Mouse (Mus musculus): ENCODE measurements around the gene Bahd1.

Gene Bahd1

DNA sequence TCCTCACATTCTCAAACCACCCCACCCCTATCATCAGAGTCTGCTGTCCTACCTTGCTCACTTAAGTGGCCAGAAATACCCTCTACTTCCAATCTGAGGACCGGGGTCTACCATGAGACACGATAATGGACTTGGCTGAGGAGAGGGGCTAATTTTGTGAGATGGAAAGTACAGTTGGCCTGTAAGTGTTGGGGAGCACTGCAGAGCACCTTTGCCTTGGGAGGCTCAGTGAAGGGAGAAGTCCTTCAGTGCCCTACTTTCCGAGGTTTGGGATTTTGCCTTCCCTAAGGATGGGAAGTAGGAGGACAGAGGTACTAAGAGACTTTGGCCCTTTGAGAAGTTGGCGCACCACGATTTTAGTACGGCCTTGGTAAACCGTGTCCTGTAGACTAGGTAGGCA, 871 bp upstream of the Bahd1 start:
- no peak for DNase-seq

DNA sequence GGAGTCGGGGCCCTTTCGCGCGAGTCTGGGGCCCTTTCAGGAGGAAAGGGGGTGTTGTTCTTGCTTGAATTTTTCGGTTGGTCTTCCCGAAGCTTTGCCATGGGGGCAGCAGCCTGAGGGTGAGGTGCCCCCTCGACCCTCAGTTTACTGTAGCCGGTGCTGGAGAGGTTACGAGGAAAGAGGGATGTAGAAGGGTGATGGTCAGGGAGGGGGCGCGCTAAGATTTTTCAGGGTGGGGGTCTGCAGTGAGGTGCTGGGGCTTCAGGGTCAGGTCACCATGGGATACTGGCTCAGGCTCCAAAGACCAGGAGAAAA, 606 bp downstream of the Bahd1 start:
- no peak for DNase-seq

DNA sequence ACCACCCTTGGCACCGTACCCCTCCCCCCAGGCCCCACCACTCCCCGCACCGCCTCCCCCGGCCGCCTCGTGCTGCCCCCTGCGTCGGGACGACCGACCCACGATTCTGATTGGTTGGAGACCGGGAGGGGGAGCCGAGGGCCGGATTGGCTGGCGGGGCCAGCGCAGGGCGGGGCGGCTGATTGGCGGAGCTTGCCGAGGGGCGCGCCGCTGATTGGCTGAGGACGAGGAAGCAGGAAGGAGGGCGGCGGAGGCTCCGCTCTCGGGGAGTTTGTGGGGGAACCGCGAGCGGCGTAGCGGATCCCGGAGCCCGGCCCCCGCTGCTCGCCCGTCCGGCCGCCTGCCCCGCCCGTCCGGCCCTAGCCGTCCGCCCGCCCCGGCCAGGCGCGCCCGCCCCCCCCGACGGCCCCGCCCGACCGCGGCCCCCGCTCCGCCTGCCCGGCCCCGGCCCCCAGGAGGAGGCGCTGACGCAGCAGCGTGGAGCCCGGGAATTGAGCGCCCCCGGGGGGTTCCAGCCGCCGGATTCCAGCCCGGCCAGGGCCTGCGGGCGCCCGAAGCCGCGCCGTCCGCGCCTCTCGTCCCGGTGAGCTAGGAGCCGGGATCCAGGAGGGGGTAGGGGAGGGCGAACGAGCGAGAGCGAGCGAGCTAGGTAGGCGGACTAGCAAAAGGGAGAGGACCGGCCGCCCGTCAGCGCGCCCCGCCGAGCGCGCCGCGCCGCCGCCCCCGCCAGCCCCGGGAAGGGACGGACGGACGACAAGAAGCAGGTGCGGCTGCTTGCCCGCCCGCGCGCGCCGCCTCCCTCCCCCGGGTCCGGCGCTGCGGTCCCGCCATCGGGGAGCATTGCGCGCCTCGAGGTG, 1.2 kb downstream of the Bahd1 start:
- peak; percentile 97 for DNase-seq

- DNase-seq, result peak; percentile 55
These were observed 2.2 kb downstream of the Bahd1 start for GRCm38 (mm10) chr2:118902051-118903025.

DNA sequence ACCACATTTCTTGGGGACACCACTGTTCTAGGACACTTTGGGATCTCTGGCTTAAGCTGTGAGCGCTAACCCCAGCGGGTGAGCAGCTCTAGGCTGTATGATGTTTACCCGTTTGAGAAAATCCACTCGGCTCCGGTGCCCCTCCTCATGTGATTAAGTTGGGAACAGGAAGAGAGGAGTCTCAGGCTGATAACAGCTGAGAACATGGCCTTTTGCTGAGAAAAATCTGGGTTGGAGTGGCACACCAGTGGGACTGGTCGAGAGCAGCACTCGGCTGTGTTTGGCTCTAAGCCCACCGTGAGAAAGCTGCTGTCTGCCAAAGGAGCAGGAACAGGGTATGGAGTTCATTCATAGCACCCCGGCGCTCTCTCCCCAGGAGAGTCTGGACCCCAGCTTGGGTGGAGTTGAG, 3.2 kb downstream of the Bahd1 start:
- peak; percentile 25 for DNase-seq

- DNase-seq, result no peak
These were observed 5.4 kb downstream of the Bahd1 start for GRCm38 (mm10) chr2:118905433-118906117.

DNA sequence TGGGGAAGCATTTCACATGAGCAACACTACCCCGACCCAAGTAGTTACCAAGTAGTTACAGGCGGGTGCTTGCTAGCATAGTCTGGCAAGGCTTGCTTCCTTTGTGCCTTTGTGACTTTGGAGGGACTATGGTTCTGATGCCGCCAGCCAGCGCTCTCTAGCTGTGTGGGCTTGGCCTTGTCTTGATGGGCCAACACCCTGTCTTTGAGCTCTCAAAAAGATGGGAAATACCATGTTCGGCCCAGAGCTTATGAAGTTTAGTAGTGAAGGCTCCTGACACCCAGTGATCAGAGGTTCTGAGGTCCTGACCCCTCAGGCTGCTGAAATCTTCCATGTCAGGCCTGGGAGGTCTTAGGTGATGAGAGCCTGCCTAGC, 5.9 kb downstream of the Bahd1 start:
- DNase-seq, result no peak

DNA sequence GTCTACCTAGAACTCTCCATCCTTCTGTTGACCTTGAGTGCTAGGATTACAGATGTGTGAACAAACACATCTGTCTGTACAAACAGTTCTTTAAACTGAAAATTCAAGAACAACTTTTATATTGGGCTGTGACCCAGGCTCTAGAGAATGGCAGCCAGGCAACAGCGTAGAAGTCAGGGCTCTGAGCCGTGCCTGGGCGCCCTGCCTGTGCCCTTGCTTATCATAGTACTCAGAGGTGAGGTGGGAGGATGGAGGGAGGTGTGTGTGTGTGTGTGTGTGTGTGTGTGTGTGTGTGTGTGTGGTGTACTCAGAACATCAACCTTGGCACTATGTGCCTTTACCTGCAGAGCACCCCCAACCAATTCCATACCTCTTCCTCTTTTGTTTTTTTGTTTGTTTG, 7.6 kb downstream of the Bahd1 start:
- DNase-seq, result no peak

- no peak for DNase-seq
These were observed 9.0 kb downstream of the Bahd1 start for GRCm38 (mm10) chr2:118909151-118909550.

- DNase-seq, result no peak
These were observed 10.6 kb downstream of the Bahd1 start for GRCm38 (mm10) chr2:118910605-118911278.

DNA sequence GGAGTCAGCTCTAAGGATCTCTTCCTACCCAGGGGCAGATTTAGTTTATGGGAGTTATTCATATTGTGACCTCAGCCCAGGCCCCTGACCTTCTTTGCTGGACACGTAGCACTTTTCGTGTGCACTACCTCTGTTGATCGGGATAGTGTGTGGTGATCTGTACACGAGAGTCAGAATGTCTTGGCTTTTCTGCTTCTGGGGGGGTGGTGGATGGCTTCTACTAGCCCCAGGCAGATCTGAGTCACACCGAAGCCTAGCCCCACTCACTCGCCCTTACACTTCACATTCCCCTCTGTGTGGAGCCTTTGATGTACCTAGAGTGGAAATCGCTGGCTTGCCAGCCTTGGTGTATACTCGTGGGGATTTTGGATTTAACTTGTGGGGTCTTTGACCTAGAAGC, 12.5 kb downstream of the Bahd1 start:
- DNase-seq, result no peak

- no peak for DNase-seq
These were observed 13.5 kb downstream of the Bahd1 start for GRCm38 (mm10) chr2:118913551-118914276.

- no peak for DNase-seq
These were observed 14.5 kb downstream of the Bahd1 start for GRCm38 (mm10) chr2:118914685-118915084.

DNA sequence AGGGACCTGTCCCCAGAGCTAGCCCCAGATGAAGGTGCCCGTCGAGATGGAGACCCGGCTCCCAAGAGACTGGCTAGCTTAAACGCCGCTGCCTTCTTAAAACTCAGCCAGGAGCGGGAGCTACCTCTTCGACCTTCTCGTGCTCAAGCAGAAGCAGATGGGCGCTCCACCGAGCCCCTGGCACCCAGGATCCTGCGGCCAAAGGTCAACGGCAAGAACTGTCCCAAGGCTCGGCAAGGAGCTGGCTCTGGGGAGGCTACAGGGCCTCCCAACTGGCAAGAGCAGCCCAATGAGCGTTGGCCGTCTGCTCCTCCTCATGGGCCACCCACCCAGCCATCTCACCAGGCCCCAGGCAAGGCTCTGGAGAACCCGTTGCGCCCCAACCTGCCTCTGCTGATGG, 16.3 kb downstream of the Bahd1 start:
- DNase-seq, result no peak

- no peak for DNase-seq
These were observed 18.4 kb downstream of the Bahd1 start for GRCm38 (mm10) chr2:118918543-118918942.

DNA sequence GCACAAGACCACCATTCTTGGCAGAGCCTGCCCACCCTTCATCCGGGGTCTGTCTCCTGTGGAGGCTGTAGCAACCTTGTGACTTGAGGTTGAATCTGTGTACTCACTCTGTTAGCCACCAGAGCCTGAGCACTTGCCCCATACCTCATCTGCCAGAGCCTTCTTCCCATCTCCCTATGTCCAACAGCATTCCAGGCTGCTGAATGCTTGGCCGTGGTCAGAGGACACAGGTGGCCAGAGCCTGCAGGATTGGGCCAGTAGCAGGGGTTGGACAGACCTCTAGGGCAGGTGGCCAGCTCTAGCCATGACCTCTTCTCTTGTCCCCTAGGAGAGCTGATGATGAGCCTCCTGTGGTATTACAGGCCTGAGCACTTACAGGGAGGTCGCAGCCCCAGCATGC, 20.3 kb downstream of the Bahd1 start:
- no peak for DNase-seq

GRCm38 (mm10) chr2:118925952-118926351, 25.8 kb downstream of the Bahd1 start:
- no peak for DNase-seq

GRCm38 (mm10) chr2:118926361-118926997, 26.3 kb downstream of the Bahd1 start, which contains the start of gene Chst14:
Chst14 (plus strand) TSS chr2:118926496.
- DNase-seq, result peak; percentile 54

- no peak for DNase-seq
These were observed 27.0 kb downstream of the Bahd1 start for GRCm38 (mm10) chr2:118926998-118927739.

GRCm38 (mm10) chr2:118941341-118941740, 41.2 kb downstream of the Bahd1 start:
- DNase-seq, result no peak

DNA sequence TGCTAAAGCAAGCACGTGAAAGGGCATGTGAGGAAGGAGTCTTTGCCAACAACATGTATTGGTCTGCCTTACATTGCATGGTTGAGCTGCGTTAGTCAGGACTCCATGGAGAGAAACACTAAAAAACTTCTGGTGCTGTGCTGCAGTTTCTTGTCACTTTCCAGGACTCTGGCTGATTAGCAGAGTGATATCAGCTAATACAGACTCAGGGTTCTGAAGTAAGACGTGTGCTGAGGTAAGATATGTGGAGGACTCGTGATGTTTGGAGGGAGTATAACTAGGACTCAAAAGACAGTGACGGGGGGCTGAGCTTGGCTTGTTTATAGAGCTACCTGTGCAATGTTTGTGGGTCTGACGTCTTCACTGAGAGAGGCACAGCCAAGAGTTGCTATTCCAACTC, 43.1 kb downstream of the Bahd1 start:
- no peak for DNase-seq

All from right cerebral cortex, postnatal 4 days (tissue).